Mouse (Mus musculus) spleen, embryonic (tissue): ENCODE results near the gene Cab39.

ENCODE experiments used
- CTCF ChIA-PET: fragments of 350-600 bp; sonication (Branson Sonifier 250); formaldehyde crosslinking; loops from one replicate; lab custom pipeline; 2022; lab: Charles Lee

Cab39 gene

DNA sequence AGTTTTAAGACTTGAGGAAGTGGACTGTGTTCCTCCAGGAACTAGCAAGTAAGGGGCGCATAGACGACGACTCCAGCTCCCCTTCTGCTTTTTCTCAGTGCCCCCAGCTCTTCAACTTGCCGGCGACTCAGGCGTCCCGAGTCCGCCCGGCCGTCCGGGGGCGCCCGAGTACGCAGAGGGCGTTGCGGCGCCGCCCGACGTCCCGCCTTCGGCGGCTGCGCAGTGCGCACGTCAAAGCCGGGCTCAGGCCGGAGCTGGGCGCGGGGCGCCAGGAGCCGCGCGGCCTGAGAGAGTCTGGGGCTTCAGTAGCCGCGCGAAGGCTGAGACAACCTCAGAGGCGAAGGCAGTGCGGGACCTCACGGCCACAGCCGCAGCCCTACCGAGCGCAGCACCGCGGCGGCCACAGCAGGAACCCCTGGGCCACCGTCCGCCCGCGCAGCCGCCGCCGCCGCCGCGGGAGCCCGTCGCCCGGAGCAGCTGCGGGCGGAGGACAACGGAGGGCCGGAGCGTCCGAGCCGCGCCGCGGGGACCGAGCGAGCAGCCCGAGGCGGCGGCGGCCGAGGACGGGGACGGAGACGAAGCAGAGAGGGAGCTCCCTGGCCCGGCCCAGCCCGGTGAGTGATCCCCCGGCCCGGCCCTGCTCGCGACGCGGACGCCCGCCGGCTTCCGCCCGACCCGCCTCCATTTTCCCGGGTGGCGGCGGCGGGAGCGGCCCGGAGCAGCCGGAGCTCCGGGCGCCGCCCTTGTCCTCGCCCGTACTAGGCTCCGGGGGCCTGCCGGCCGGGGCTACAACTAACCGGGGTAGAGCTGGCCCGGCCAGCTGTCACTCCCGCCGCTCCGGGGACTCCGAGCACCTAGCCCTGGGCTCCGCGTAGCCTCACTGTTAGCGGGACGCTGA, at the start of gene Cab39:
Cab39 (plus strand) TSS at position 234 of the 898 bp plus-strand sequence.
- CTCF ChIA-PET, result interaction anchor here (0.6 kb wide), 3 partner anchors 32 to 594 kb away, joined by 3 read pairs; no protein-coding TSS in a partner anchor

- CTCF ChIA-PET, result no interaction called here
Observed at GRCm38 (mm10) chr1:85744539-85744938, 48.7 kb upstream of the Cab39 start.

DNA sequence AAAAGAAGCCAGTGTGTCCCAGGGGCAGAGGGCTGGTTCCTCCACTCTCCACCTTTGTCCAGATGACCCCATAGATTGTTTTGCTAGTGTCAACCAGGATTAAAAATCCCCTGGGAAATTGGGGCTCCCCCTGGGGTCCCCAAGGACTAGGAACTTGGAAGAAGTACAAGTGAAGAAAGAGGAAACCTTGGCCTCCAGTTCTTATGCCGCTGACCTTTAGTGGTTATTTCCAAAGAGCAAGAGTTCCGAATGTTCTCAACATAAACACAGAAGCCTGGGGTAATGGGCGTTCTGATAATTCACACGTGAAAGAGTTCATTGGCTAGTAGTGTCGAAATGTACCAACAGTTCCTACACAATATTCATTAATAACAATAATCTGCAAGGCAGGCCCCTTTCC, 46.7 kb upstream of the Cab39 start:
- CTCF ChIA-PET, result no interaction called here

DNA sequence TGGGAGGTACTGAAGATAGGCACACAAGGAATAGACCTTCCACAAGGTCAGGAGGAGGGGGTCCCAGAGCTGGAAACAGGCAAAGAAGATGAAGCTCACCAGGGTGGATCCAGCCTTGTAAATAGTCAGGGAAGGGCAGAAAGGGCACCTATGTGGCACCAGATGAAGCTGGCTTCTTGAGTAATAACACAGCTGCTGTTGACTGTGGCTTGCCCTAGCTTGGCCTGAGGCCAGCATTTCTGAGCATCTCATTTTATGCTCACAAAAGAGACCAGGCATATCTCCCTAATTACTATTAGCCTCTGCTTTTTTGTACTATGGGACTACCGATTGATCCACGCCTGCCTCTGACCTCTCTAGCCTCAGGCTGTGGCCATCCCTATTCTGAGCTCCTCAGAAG, 43.4 kb upstream of the Cab39 start:
- CTCF ChIA-PET, result no interaction called here

- CTCF ChIA-PET, result interaction anchor here (0.6 to 1.0 kb wide), 2 partner anchors 14 to 38 kb away, joined by 3 read pairs; no protein-coding TSS in a partner anchor
Observed at GRCm38 (mm10) chr1:85750650-85751049, 42.6 kb upstream of the Cab39 start.

GRCm38 (mm10) chr1:85751494-85751893, 41.7 kb upstream of the Cab39 start:
- CTCF ChIA-PET, result interaction anchor here (1.0 kb wide), 1 partner anchor 13 kb away, joined by 3 read pairs; no protein-coding TSS in a partner anchor

DNA sequence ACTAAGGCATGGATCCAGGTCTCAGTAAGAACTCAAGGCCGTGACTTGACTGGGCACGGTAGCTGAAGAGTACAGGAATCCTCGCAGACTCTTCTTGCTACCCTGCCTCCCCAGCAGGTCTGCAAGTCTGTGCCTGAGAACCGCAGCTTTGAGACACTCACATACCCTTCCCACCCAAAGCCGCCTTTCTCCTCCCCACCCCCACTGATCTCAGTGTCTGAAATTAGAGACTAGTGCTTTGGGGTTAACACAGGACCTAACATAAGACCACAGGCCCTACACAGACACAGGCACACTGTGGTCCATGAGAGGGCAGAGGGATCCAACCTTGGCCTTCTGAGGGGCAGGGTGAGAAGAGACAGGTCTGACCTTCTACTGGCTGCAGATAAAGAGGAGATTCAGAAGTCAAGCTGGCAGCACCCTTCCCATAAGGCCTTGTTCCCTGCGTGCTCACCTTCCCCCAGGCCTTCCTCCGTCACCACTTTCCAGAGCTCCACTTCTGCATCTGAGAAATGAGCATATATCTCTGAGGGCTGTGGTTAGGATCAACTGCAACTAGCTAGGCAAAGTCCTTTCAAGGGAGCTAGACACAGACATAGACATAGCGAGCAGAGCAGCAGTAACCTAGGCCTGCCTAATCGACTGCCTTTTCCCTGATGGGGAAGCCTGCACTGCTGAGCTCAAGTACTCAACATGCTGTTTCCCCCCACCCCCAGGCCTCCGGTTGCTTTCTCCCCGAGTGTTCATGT, 41.1 kb upstream of the Cab39 start:
- CTCF ChIA-PET, result no interaction called here

GRCm38 (mm10) chr1:85757531-85758230, 35.6 kb upstream of the Cab39 start:
- CTCF ChIA-PET, result no interaction called here

- CTCF ChIA-PET, result no interaction called here
Observed at GRCm38 (mm10) chr1:85758231-85758968, 34.8 kb upstream of the Cab39 start.

DNA sequence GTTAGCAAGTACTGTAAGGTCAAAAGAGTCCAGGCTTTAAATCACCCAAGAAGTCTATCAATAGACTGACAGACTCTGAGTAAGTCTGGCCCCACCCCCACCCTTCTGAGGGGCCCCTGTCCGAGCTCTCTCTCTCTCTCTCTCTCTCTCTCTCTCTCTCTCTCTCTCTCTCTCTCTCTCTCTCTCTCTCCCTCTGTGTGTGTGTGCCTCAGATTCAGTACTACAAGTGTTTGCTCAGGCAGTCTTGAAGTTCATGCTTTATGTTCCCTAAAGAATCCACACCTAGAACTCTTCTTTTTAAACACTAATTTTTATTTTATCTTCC, 34.3 kb upstream of the Cab39 start:
- CTCF ChIA-PET, result no interaction called here

- CTCF ChIA-PET, result no interaction called here
Observed at GRCm38 (mm10) chr1:85761665-85762064, 31.6 kb upstream of the Cab39 start.

DNA sequence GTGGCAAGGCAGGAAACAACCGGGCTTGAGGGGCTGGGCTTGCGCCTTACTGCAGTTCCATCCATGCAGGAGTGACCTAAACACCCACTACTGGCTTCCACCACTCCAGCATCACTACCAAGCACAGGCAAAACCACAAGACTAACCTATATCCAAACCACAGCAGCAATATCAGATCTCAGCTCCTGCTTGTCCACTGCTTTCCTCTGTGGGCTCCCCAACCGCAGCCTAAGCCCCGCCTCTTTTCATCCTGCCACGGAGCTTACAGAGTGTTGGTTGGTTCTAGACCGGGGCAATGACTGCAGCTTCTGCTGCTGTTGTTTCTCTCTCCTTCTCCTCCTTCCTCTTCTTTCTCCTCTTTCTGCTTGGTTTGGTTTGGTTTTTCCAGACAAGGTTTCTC, 29.9 kb upstream of the Cab39 start:
- CTCF ChIA-PET, result interaction anchor here (0.7 kb wide), 1 partner anchor 80 kb away, joined by 6 read pairs; no protein-coding TSS in a partner anchor

DNA sequence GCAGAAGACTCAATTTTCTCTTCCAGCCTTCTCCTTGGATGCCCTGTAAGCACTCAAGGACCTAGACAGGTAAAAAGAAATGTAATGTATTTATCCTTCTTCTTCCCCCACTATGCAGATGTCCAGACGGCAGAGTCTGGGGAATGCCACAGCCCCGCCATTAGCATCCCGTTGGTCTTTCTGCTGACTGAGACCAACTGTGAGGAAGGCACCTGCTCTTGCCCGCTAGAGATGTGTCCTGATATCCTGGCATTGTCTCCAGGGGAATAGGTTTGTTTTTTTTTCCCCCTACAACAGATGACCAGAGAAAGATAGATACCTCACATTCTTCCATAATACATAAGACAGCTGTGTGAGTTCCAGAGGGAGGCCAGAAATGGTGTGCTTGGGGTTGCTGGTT, 28.9 kb upstream of the Cab39 start:
- CTCF ChIA-PET, result interaction anchor here (1.1 kb wide), 1 partner anchor 13 kb away, joined by 3 read pairs; no protein-coding TSS in a partner anchor

- CTCF ChIA-PET, result no interaction called here
Observed at GRCm38 (mm10) chr1:85766120-85766519, 27.1 kb upstream of the Cab39 start.

- CTCF ChIA-PET, result interaction anchor here (0.6 kb wide), 1 partner anchor 8 kb away, joined by 4 read pairs; no protein-coding TSS in a partner anchor
Observed at GRCm38 (mm10) chr1:85767754-85768153, 25.5 kb upstream of the Cab39 start.

- CTCF ChIA-PET, result no interaction called here
Observed at GRCm38 (mm10) chr1:85771976-85772375, 21.3 kb upstream of the Cab39 start.

- CTCF ChIA-PET, result interaction anchor here (1.2 kb wide), 1 partner anchor 36 kb away, joined by 3 read pairs; no protein-coding TSS in a partner anchor
Observed at GRCm38 (mm10) chr1:85775136-85775535, 18.1 kb upstream of the Cab39 start.

DNA sequence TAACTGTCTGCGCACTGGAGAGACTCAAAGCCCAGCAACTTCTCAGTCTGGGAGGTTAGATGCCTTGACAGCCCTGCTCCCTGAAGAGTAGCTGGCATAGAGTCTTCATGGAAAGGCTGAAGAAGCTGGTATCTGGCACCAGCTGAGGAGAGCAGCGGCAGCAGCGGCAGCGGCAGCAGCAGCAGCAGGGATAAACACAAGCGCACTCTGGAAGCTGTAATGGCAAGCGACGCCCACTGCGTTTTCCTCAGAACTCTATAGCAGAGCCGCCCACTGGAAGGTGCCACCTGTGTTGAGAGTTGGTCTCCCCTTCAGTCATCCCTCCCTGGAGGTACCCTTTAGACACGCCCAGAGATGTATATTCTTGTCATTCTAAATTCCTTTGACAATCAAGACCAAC, 17.1 kb upstream of the Cab39 start:
- CTCF ChIA-PET, result interaction anchor here (0.6 to 0.7 kb wide), 2 partner anchors 9 to 80 kb away, joined by 4 read pairs; no protein-coding TSS in a partner anchor

GRCm38 (mm10) chr1:85778436-85778835, 14.8 kb upstream of the Cab39 start, which contains the start of gene A630001G21Rik:
Gene A630001G21Rik (minus strand): TSS chr1:85778643.
- CTCF ChIA-PET, result no interaction called here

- CTCF ChIA-PET, result no interaction called here
Observed at GRCm38 (mm10) chr1:85779012-85779411, 14.2 kb upstream of the Cab39 start.
